27 mouse cellular contexts compared by ENCODE assay signal in the genomic region with DNA sequence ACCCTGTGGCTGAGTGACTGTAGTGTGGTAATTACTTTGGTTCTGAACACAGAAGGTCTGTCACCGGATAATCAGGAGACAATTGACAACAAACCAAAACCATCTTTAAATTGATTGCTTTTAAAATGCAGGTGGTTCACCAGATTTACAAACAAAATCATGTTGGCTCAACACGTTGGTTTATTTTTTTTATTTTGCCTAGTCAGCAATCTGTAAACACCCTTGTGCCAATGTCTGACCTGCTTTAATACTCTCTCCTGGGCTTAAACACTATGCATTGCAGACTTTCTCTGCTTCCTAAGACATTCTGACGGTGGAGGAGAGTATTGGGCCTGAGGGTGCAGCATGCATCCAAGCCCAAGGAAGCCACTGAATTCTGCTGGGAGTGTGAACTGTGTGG.
"Had no signal": no experiment of that assay in that cellular context is flagged by ENCODE, and none has a peak within 500 bp of the region (broad histone marks: within the 10 kb centered on the region; RNA-seq: fewer than 3 reads in every experiment).

No protein-coding gene starts in this region.

- ATAC-seq: hindbrain, embryonic 16.5 days; intestine, embryonic 16.5 days; liver, embryonic 12.5 days had no signal

- H3K9me3 ChIP-seq: heart, embryonic 10.5 days; heart, embryonic 12.5 days; hindbrain, embryonic 10.5 days; hindbrain, embryonic 12.5 days; kidney, embryonic 15.5 days; limb, embryonic 13.5 days; limb, embryonic 15.5 days; liver, embryonic 12.5 days had no signal

- H3K27me3 ChIP-seq: heart, embryonic 12.5 days; hindbrain, embryonic 12.5 days; kidney, embryonic 15.5 days; limb, embryonic 13.5 days; limb, embryonic 15.5 days; liver, embryonic 12.5 days had no signal

- H3K36me3 ChIP-seq: heart, embryonic 10.5 days; heart, embryonic 12.5 days; hindbrain, embryonic 10.5 days; hindbrain, embryonic 12.5 days; kidney, embryonic 15.5 days; limb, embryonic 13.5 days; liver, embryonic 12.5 days had no signal

- H3K4me3 ChIP-seq: gastrocnemius, adult 2 months; heart, embryonic 10.5 days; heart, embryonic 12.5 days; hindbrain, embryonic 10.5 days; hindbrain, embryonic 12.5 days; kidney, embryonic 15.5 days; limb, embryonic 13.5 days; limb, embryonic 15.5 days; liver, embryonic 12.5 days had no signal

- DNase-seq: gastrocnemius, adult 2 months; gastrocnemius, postnatal 10 days; gastrocnemius, postnatal 25 days; heart, adult 18-20 months; heart, postnatal 10 days; heart, postnatal 4 days; kidney, adult 11 months; kidney, adult 2 months; kidney, adult 9 months; kidney, postnatal 14 days; kidney, postnatal 36 days; layer of hippocampus, adult 9-11 months; layer of hippocampus, postnatal 36 days; left cerebral cortex, postnatal 4 days had no signal

- H3K4me2 ChIP-seq: heart, embryonic 12.5 days; hindbrain, embryonic 12.5 days; hindbrain, embryonic 14.5 days; kidney, embryonic 15.5 days; limb, embryonic 13.5 days; limb, embryonic 15.5 days; liver, embryonic 12.5 days had no signal

- H3K27ac ChIP-seq: gastrocnemius, adult 2 months; heart, embryonic 10.5 days; hindbrain, embryonic 10.5 days; hindbrain, embryonic 12.5 days; hindbrain, embryonic 14.5 days; kidney, embryonic 15.5 days; kidney, postnatal 0 days; limb, embryonic 13.5 days; limb, embryonic 15.5 days; liver, embryonic 12.5 days; liver, embryonic 14.5 days had no signal

- H3K9ac ChIP-seq: heart, embryonic 12.5 days; hindbrain, embryonic 12.5 days; hindbrain, embryonic 14.5 days; kidney, embryonic 15.5 days; limb, embryonic 13.5 days; limb, embryonic 15.5 days; liver, embryonic 12.5 days; liver, embryonic 14.5 days had no signal
